Mouse (Mus musculus) retina, embryonic 14.5 days (tissue): ENCODE data around the gene Fbxw8.

Source experiments
- DNase-seq: peaks from one replicate; pipeline ENCODE4 v3.0.0-alpha.2; 2015; ENCODE audit warnings: low spot score

Gene Fbxw8

GRCm38 (mm10) chr5:118106667-118107066 lies 48.6 kb downstream of the Fbxw8 start:
- DNase-seq: no peak

GRCm38 (mm10) chr5:118105536-118105935 lies 49.7 kb downstream of the Fbxw8 start:
- DNase-seq: no peak

GRCm38 (mm10) chr5:118099870-118100478 lies 55.3 kb downstream of the Fbxw8 start:
- DNase-seq: no peak

GRCm38 (mm10) chr5:118099069-118099869 lies 56.0 kb downstream of the Fbxw8 start:
- DNase-seq: no peak

GRCm38 (mm10) chr5:118096317-118096716 lies 58.9 kb downstream of the Fbxw8 start:
- DNase-seq: no peak

GRCm38 (mm10) chr5:118095849-118096248 lies 59.4 kb downstream of the Fbxw8 start:
- no peak for DNase-seq

- no peak for DNase-seq
Measured at GRCm38 (mm10) chr5:118095433-118095832, 59.8 kb downstream of the Fbxw8 start.

GRCm38 (mm10) chr5:118093321-118094035 lies 61.8 kb downstream of the Fbxw8 start:
- no peak for DNase-seq

- DNase-seq: peak; percentile 46
Measured at GRCm38 (mm10) chr5:118090837-118091236, 64.4 kb downstream of the Fbxw8 start.

- no peak for DNase-seq
Measured at GRCm38 (mm10) chr5:118090101-118090500, 65.2 kb downstream of the Fbxw8 start.

- peak; percentile 81 for DNase-seq
Measured at GRCm38 (mm10) chr5:118089102-118089501, 66.2 kb downstream of the Fbxw8 start.

- no peak for DNase-seq
Measured at GRCm38 (mm10) chr5:118086956-118087355, 68.3 kb downstream of the Fbxw8 start.

GRCm38 (mm10) chr5:118085313-118085712 lies 70.0 kb downstream of the Fbxw8 start:
- DNase-seq: no peak

GRCm38 (mm10) chr5:118084171-118084727 lies 71.0 kb downstream of the Fbxw8 start:
- no peak for DNase-seq

- no peak for DNase-seq
Measured at GRCm38 (mm10) chr5:118083060-118083638, 72.1 kb downstream of the Fbxw8 start.

- DNase-seq: no peak
Measured at GRCm38 (mm10) chr5:118081996-118082395, 73.3 kb downstream of the Fbxw8 start.

- no peak for DNase-seq
Measured at GRCm38 (mm10) chr5:118081374-118081949, 73.8 kb downstream of the Fbxw8 start.

GRCm38 (mm10) chr5:118079839-118080250 lies 75.4 kb downstream of the Fbxw8 start:
- peak; percentile 60 for DNase-seq

GRCm38 (mm10) chr5:118079354-118079753 lies 75.9 kb downstream of the Fbxw8 start:
- DNase-seq: peak; percentile 51

GRCm38 (mm10) chr5:118078550-118078949 lies 76.7 kb downstream of the Fbxw8 start:
- DNase-seq: no peak

- no peak for DNase-seq
Measured at GRCm38 (mm10) chr5:118076721-118077592, 78.3 kb downstream of the Fbxw8 start.
